Mouse (Mus musculus): ENCODE data around the gene Ppp1r13b. TPM values are rescaled to one million over a fixed set of nuclear protein-coding genes. Genes with fewer than 3 reads are reported as not detected.

Gene Ppp1r13b
- polyA plus RNA-seq, 1 experiment from 2014 or later = 6.3 TPM

DNA sequence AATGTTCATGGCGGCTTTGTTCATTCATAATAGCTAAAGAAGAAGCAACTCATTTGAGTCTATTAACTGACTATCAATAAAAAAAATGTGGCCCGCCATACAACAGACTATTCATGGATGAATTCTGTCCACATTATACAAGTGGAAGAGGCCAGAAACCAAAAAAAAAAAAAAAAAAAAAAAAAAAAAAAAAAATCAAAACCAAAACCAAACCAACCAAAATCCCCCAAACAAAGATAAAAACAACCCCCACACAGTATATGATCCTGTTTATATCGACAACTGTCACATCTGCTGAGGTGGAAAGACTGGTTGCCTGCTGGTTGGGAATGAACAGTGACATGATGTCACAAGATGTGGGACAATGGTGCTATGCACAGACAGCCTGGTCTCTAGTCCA lies 32.4 kb downstream of the Ppp1r13b start:
- ATAC-seq (ENCODE audit: low FRiP score) (no peak), DNase-seq (ENCODE audit: low spot score, missing footprints) (no peak)
- H3K4me3 ChIP-seq (ENCODE audit: low read depth, low read length) = no peak overlapping the region
- no peaks in the 10 kb centered on the region for H3K27me3 ChIP-seq (ENCODE audit: control insufficient read depth, insufficient read depth, low read length)
- H3K4me2 ChIP-seq = no peak overlapping the region
- no peak overlapping the region for H3K27ac ChIP-seq (ENCODE audit: low read depth, low read length)
- no peaks in the 10 kb centered on the region for H3K4me1 ChIP-seq (ENCODE audit: control insufficient read depth, insufficient read depth, low read length)
- H3K36me3 ChIP-seq (ENCODE audit: control insufficient read depth, insufficient read depth, low read length) = no peaks in the 10 kb centered on the region
- no peak overlapping the region for H3K9ac ChIP-seq (ENCODE audit: low read length)
- H3K9me3 ChIP-seq (ENCODE audit: control insufficient read depth, low read length) = no peaks in the 10 kb centered on the region
- WGBS = 90% methylated on average over 3 of the region's 3 CpGs

DNA sequence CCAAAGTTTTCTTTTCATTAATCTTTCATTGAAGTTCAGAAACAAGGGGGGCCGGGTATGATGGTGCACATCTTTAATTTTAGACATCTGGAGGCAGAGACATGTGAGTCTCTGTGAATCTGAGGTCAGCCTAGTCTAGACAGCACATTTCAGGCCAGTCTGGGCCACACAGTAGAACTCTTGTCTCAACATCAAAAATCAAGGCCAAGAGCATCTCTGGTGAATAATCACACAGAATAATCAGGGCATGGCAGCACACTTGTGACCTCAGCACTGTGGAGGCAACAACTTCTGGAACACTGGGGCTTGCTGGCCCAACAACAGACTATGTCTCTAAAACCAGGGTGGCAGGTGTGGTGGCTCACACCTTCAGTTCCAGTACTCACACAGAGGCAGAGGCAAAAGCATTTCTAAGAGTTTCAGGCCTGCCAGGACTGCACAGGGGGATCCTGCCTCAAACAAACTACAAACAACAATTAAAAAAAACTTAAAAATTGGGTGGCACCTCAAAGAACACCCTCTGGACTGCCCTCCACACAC lies 33.2 kb downstream of the Ppp1r13b start:
- H3K9me3 ChIP-seq (ENCODE audit: control insufficient read depth, low read length) = no peaks in the 10 kb centered on the region
- no peak overlapping the region for H3K27ac ChIP-seq (ENCODE audit: low read depth, low read length)
- ATAC-seq (ENCODE audit: low FRiP score) (no peak), DNase-seq (ENCODE audit: low spot score, missing footprints) (no peak)
- no peaks in the 10 kb centered on the region for H3K27me3 ChIP-seq (ENCODE audit: control insufficient read depth, insufficient read depth, low read length)
- H3K4me1 ChIP-seq (ENCODE audit: control insufficient read depth, insufficient read depth, low read length) = no peaks in the 10 kb centered on the region
- 82% methylated on average over 1 of the region's 1 CpGs for WGBS
- H3K4me2 ChIP-seq = no peak overlapping the region
- no peak overlapping the region for H3K4me3 ChIP-seq (ENCODE audit: low read depth, low read length)
- no peaks in the 10 kb centered on the region for H3K36me3 ChIP-seq (ENCODE audit: control insufficient read depth, insufficient read depth, low read length)
- H3K9ac ChIP-seq (ENCODE audit: low read length) = no peak overlapping the region

GRCm38 (mm10) chr12:111872079-111872478 lies 35.8 kb downstream of the Ppp1r13b start:
- Histone ChIP-seq H3K27me3 (ENCODE audit: control insufficient read depth, insufficient read depth, low read length) (no peaks in the 10 kb centered on the region), H3K9ac (ENCODE audit: low read length) (no peak overlapping the region), H3K9me3 (ENCODE audit: control insufficient read depth, low read length) (no peaks in the 10 kb centered on the region), H3K36me3 (ENCODE audit: control insufficient read depth, insufficient read depth, low read length) (no peaks in the 10 kb centered on the region), H3K4me1 (ENCODE audit: control insufficient read depth, insufficient read depth, low read length) (no peaks in the 10 kb centered on the region), H3K4me3 (ENCODE audit: low read depth, low read length) (no peak overlapping the region), H3K4me2 (no peak overlapping the region), H3K27ac (ENCODE audit: low read depth, low read length) (no peak overlapping the region)
- ATAC-seq (ENCODE audit: low FRiP score) = no peak
- 95% methylated on average over 5 of the region's 5 CpGs for WGBS
- DNase-seq (ENCODE audit: low spot score, missing footprints) = no peak

DNA sequence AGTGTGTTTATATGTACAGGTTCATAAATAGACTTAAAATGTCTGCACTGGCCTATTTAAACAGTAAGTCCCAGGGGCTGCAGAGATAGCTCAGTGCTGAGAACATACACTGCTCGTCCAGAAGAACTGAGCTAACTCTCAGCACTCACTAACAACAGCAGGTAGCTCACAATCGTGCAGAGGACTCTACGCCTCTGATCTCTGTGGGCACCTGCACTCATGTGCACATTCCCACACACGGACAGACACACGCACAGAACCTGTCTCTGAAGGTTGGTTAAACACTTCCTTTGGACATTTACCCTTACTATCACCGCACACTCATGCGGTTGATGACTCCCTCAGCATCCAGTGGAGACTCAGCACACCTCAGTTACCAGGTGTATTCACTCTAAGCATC lies 37.1 kb downstream of the Ppp1r13b start:
- Histone ChIP-seq H3K4me1 (ENCODE audit: control insufficient read depth, insufficient read depth, low read length) (no peaks in the 10 kb centered on the region), H3K9me3 (ENCODE audit: control insufficient read depth, low read length) (no peaks in the 10 kb centered on the region), H3K27ac (ENCODE audit: low read depth, low read length) (no peak overlapping the region), H3K4me2 (no peak overlapping the region), H3K4me3 (ENCODE audit: low read depth, low read length) (no peak overlapping the region), H3K36me3 (ENCODE audit: control insufficient read depth, insufficient read depth, low read length) (no peaks in the 10 kb centered on the region), H3K9ac (ENCODE audit: low read length) (no peak overlapping the region), H3K27me3 (ENCODE audit: control insufficient read depth, insufficient read depth, low read length) (no peaks in the 10 kb centered on the region)
- DNase-seq (ENCODE audit: low spot score, missing footprints) = peak; percentile 21
- WGBS = 90% methylated on average over 7 of the region's 7 CpGs
- ATAC-seq (ENCODE audit: low FRiP score) = no peak

- DNase-seq (ENCODE audit: low spot score, missing footprints) (no peak), ATAC-seq (ENCODE audit: low FRiP score) (no peak)
- H3K9me3 ChIP-seq (ENCODE audit: control insufficient read depth, low read length) = no peaks in the 10 kb centered on the region
- no peaks in the 10 kb centered on the region for H3K4me1 ChIP-seq (ENCODE audit: control insufficient read depth, insufficient read depth, low read length)
- no peak overlapping the region for H3K27ac ChIP-seq (ENCODE audit: low read depth, low read length)
- 86% methylated on average over 1 of the region's 1 CpGs for WGBS
- H3K36me3 ChIP-seq (ENCODE audit: control insufficient read depth, insufficient read depth, low read length) = no peaks in the 10 kb centered on the region
- H3K4me3 ChIP-seq (ENCODE audit: low read depth, low read length) = no peak overlapping the region
- no peaks in the 10 kb centered on the region for H3K27me3 ChIP-seq (ENCODE audit: control insufficient read depth, insufficient read depth, low read length)
- no peak overlapping the region for H3K9ac ChIP-seq (ENCODE audit: low read length)
- H3K4me2 ChIP-seq = no peak overlapping the region
Measured at GRCm38 (mm10) chr12:111869806-111870205, 38.1 kb downstream of the Ppp1r13b start.

- Histone ChIP-seq H3K9me3 (ENCODE audit: control insufficient read depth, low read length) (no peaks in the 10 kb centered on the region), H3K9ac (ENCODE audit: low read length) (no peak overlapping the region), H3K4me3 (ENCODE audit: low read depth, low read length) (no peak overlapping the region), H3K4me1 (ENCODE audit: control insufficient read depth, insufficient read depth, low read length) (no peaks in the 10 kb centered on the region), H3K4me2 (no peak overlapping the region), H3K36me3 (ENCODE audit: control insufficient read depth, insufficient read depth, low read length) (no peaks in the 10 kb centered on the region), H3K27me3 (ENCODE audit: control insufficient read depth, insufficient read depth, low read length) (no peaks in the 10 kb centered on the region), H3K27ac (ENCODE audit: low read depth, low read length) (no peak overlapping the region)
- 88% methylated on average over 4 of the region's 4 CpGs for WGBS
- ATAC-seq (ENCODE audit: low FRiP score) = no peak
- peak; percentile 75 for DNase-seq (ENCODE audit: low spot score, missing footprints)
Measured at GRCm38 (mm10) chr12:111864206-111864824, 43.6 kb downstream of the Ppp1r13b start.

GRCm38 (mm10) chr12:111855448-111855847 lies 52.5 kb downstream of the Ppp1r13b start:
- 95% methylated on average over 2 of the region's 2 CpGs for WGBS
- no peak for ATAC-seq (ENCODE audit: low FRiP score)
- Histone ChIP-seq H3K36me3 (ENCODE audit: control insufficient read depth, insufficient read depth, low read length) (no peaks in the 10 kb centered on the region), H3K4me2 (no peak overlapping the region), H3K27ac (ENCODE audit: low read depth, low read length) (no peak overlapping the region), H3K4me1 (ENCODE audit: control insufficient read depth, insufficient read depth, low read length) (no peaks in the 10 kb centered on the region), H3K9ac (ENCODE audit: low read length) (no peak overlapping the region), H3K9me3 (ENCODE audit: control insufficient read depth, low read length) (no peaks in the 10 kb centered on the region), H3K4me3 (ENCODE audit: low read depth, low read length) (no peak overlapping the region), H3K27me3 (ENCODE audit: control insufficient read depth, insufficient read depth, low read length) (no peaks in the 10 kb centered on the region)
- no peak for DNase-seq (ENCODE audit: low spot score, missing footprints)

DNA sequence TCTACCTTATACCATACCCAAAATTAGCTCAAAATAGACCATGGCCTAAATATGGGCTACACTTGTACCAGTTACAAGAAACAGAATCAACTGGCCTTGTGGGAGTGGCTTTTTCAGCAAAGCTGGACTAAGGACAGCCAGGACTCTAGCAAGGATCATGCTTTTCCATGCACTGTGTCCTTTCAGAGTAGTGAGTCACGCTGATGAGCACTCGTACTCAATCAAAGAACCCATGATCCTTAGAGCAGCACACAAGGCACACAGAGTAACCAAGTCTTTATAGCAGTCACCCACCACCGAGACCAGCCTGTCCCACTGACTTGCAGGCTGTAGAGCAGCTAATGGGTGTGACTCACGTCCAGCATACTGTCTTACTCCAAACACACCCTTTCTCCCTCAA lies 54.4 kb downstream of the Ppp1r13b start:
- H3K9ac ChIP-seq (ENCODE audit: low read length) = no peak overlapping the region
- H3K4me1 ChIP-seq (ENCODE audit: control insufficient read depth, insufficient read depth, low read length) = no peaks in the 10 kb centered on the region
- WGBS = 79% methylated on average over 4 of the region's 4 CpGs
- H3K27me3 ChIP-seq (ENCODE audit: control insufficient read depth, insufficient read depth, low read length) = no peaks in the 10 kb centered on the region
- ATAC-seq (ENCODE audit: low FRiP score) = no peak
- peak; percentile 59 for DNase-seq (ENCODE audit: low spot score, missing footprints)
- H3K36me3 ChIP-seq (ENCODE audit: control insufficient read depth, insufficient read depth, low read length) = no peaks in the 10 kb centered on the region
- no peak overlapping the region for H3K4me2 ChIP-seq
- H3K9me3 ChIP-seq (ENCODE audit: control insufficient read depth, low read length) = no peaks in the 10 kb centered on the region
- no peak overlapping the region for H3K27ac ChIP-seq (ENCODE audit: low read depth, low read length)
- no peak overlapping the region for H3K4me3 ChIP-seq (ENCODE audit: low read depth, low read length)

GRCm38 (mm10) chr12:111853011-111853436 lies 54.9 kb downstream of the Ppp1r13b start:
- Histone ChIP-seq H3K27ac (ENCODE audit: low read depth, low read length) (no peak overlapping the region), H3K4me3 (ENCODE audit: low read depth, low read length) (no peak overlapping the region), H3K27me3 (ENCODE audit: control insufficient read depth, insufficient read depth, low read length) (no peaks in the 10 kb centered on the region), H3K4me2 (no peak overlapping the region), H3K36me3 (ENCODE audit: control insufficient read depth, insufficient read depth, low read length) (no peaks in the 10 kb centered on the region), H3K9ac (ENCODE audit: low read length) (no peak overlapping the region), H3K9me3 (ENCODE audit: control insufficient read depth, low read length) (no peaks in the 10 kb centered on the region), H3K4me1 (ENCODE audit: control insufficient read depth, insufficient read depth, low read length) (no peaks in the 10 kb centered on the region)
- WGBS = 80% methylated on average over 10 of the region's 10 CpGs
- peak; percentile 53 for DNase-seq (ENCODE audit: low spot score, missing footprints)
- no peak for ATAC-seq (ENCODE audit: low FRiP score)

Data from midbrain, embryonic 11.5 days (tissue).